Mouse (Mus musculus) intestine, postnatal 0 days (tissue): ENCODE data around the gene Gtf2h1. TPM values are rescaled to one million over a fixed set of nuclear protein-coding genes. Genes with fewer than 3 reads are reported as not detected.

ENCODE experiments used
- ATAC-seq: fragments of 200-750 bp; cut with Nextera tagmentation; 2 replicates; pipeline ENCODE4 v1.8.0; 2017; ENCODE audit warnings: mild to moderate bottlenecking, moderate TSS enrichment, moderate library complexity
- H3K27ac ChIP-seq: fragments of 300-500 bp; sonication (generic); 2 replicates; pipeline ENCODE4 v1.5.1; 2014; ENCODE audit warnings: mild to moderate bottlenecking, low read depth, low read length, moderate library complexity
- H3K27me3 ChIP-seq: fragments of 300-500 bp; sonication (generic); replicated peaks from 2 replicates; pipeline ENCODE4 v1.6.1; 2014; ENCODE audit warnings: low read length, mixed read lengths; ENCODE audit not compliant: control insufficient read depth, insufficient read depth
- H3K36me3 ChIP-seq: fragments of 300-500 bp; sonication (generic); 2 replicates; pipeline ENCODE4 v1.6.1; 2014; ENCODE audit warnings: mild to moderate bottlenecking, moderate library complexity; ENCODE audit not compliant: control insufficient read depth, insufficient read depth
- H3K4me1 ChIP-seq: fragments of 300-500 bp; sonication (generic); replicated peaks from 2 replicates; pipeline ENCODE4 v1.6.1; 2014; ENCODE audit warnings: antibody characterized with exemption, low read length, mixed read lengths; ENCODE audit not compliant: control insufficient read depth, insufficient read depth
- H3K4me2 ChIP-seq: fragments of 300-500 bp; sonication (generic); replicated peaks from 2 replicates; pipeline ENCODE4 v1.6.1; 2014; ENCODE audit warnings: low read depth, mild to moderate bottlenecking, moderate library complexity
- H3K4me3 ChIP-seq: fragments of 300-500 bp; sonication (generic); 2 replicates; pipeline ENCODE4 v1.5.1; 2014; ENCODE audit warnings: low read depth, low read length
- H3K9ac ChIP-seq: fragments of 300-500 bp; sonication (generic); 2 replicates; pipeline ENCODE4 v1.6.1; 2014; ENCODE audit warnings: mild to moderate bottlenecking, low read depth, low read length
- H3K9me3 ChIP-seq: fragments of 300-500 bp; sonication (generic); 2 replicates; pipeline ENCODE4 v1.6.1; 2016; ENCODE audit warnings: mixed run types; ENCODE audit not compliant: control insufficient read depth
- CTCF ChIP-seq: sonication (generic); IDR thresholded peaks from 2 replicates; pipeline ENCODE4 v1.5.1; 2016; ENCODE audit warnings: low read depth, mild to moderate bottlenecking, control low read depth, antibody characterized with exemption, moderate library complexity
- WGBS: fragments of 180-500 bp; shearing (Covaris S2); extraction: QIAGEN DNeasy Blood & Tissue Kit; methylation state at CpG from one replicate; pipeline ENCODE4 v1.1.7; 2014; 5-methylcytosine and 5-hydroxymethylcytosine counted together
- polyA plus RNA-seq: library from polyadenylated mRNA; unstranded; fragments of >200 nt; fragmentation: Nextera tagmentation; extraction: Ambion mirVana; gene quantifications from 2 replicates; pipeline ENCODE4 v1.2.1, GENCODE M21; 2015

Gtf2h1 gene
- polyA plus RNA-seq, 1 experiment from 2014 or later, result 51.3 TPM

- H3K9ac ChIP-seq, result no peak overlapping the region; the same call in 1 of the 2 replicates
- 38% methylated on average over 5 of the region's 5 CpGs for WGBS
- H3K4me2 ChIP-seq, result no peak overlapping the region
- H3K36me3 ChIP-seq, result no peaks in the 10 kb centered on the region
- peak; percentile 63 for ATAC-seq
- 0 out of 2 replicates have a peak, but pooled peaks have one; percentile 0 for TF ChIP-seq CTCF
- H3K27ac ChIP-seq, result peak overlapping the region; percentile 91
- H3K27me3 ChIP-seq, result no peaks in the 10 kb centered on the region
- H3K4me1 ChIP-seq, result peaks cover 16% of the 10 kb centered on the region
- no peaks in the 10 kb centered on the region for H3K9me3 ChIP-seq
- H3K4me3 ChIP-seq, result no peak overlapping the region
Observed at GRCm38 (mm10) chr7:46839861-46840260, 44.0 kb downstream of the Gtf2h1 start.

DNA sequence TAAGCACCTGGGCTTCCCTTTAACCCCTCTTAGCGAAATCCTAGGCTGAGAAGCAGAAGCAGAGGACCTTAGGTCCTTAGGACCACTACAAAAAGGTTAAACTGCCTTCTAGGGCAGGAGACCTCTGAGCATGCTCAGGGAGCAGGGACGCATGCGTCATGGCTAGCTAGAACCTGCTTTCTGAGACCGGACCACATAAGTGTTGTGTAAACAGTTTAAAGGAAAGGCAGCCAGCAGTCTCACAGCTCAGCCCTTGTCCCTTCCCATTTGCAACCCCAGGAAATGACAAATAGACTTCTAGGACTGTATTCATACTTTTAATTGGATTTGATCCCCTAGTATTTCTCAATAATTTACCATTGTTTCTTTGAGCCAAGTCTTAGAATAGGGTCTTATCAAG, 44.4 kb downstream of the Gtf2h1 start:
- H3K4me1 ChIP-seq, result peaks cover 20% of the 10 kb centered on the region
- no peak overlapping the region for H3K4me3 ChIP-seq
- peak overlapping the region; percentile 91 for H3K27ac ChIP-seq
- TF ChIP-seq CTCF, result no peak
- 35% methylated on average over 4 of the region's 4 CpGs for WGBS
- H3K36me3 ChIP-seq, result no peaks in the 10 kb centered on the region
- no peaks in the 10 kb centered on the region for H3K9me3 ChIP-seq
- no peak overlapping the region for H3K9ac ChIP-seq
- H3K27me3 ChIP-seq, result no peaks in the 10 kb centered on the region
- no peak overlapping the region for H3K4me2 ChIP-seq
- no peak for ATAC-seq

DNA sequence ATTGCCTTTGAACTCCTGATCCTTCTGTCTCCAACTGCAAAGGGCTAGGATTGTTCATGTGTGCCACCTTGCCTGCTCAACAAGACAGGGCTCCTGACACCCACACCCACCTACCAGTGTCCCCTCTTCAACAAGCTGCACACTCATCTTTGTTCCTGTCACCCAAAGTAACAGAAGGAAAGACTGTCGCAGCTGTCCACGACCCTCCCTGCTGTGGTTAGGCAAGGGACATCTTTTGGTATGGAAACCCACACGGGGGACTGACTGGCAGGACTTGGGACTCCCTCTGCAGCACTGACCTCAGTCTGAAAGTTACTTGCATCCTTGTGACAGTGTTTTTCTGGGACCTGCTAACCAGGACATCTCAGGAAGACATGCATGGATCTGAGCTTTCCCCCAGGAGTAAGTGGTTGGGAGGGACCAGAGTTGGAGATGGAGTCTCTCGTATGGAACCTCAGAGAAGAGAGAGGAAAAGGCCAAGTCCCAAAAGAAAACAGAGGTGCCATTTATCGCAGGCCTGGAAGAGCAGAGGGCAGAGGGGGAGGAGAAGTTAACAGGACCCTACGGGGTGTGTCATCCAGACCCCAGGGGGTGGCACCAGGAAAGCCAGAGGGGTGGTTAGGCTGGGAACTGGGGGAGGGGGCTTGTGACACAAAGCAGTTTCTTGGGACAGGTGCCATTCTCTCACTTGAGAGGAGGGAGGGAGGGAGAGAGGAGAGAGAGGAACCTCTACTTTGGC, 45.1 kb downstream of the Gtf2h1 start, which contains the start of gene Ldha:
Gene Ldha, plus strand, starts transcription at position 689 of the 739 bp plus-strand sequence.
- WGBS, result 52% methylated on average over 6 of the region's 6 CpGs
- H3K4me3 ChIP-seq, result no peak within 1 kb of the TSS
- H3K9ac ChIP-seq, result no peak within 1 kb of the TSS
- no peak for TF ChIP-seq CTCF
- H3K9me3 ChIP-seq, result no peaks in the 10 kb centered on the region
- no peaks in the 10 kb centered on the region for H3K27me3 ChIP-seq
- H3K4me2 ChIP-seq, result no peak within 1 kb of the TSS
- H3K27ac ChIP-seq, result peak within 1 kb of the TSS; percentile 91
- no peak for ATAC-seq
- H3K4me1 ChIP-seq, result peaks cover 21% of the 10 kb centered on the region
- no peaks in the 10 kb centered on the region for H3K36me3 ChIP-seq

DNA sequence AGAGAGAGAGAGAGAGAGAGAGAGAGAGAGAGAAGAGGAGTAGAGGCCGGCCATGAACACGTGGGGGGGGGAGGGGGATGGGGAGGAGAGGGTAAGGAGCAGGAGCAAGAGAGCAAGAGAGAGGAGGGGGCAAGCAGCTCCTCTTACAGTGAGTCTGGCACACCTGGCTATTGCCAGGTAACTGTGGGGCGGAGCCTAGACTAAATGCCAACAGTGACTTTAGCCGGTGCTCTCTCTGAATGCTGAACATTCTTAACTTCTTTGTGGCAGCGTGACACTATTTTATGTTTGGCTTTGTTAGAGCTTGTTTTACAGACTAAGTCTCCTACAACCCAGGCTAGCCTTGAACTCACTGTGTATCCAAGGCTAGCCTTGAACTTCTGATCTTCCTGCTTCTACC, 46.4 kb downstream of the Gtf2h1 start:
- 37% methylated on average over 5 of the region's 5 CpGs for WGBS
- Histone ChIP-seq H3K4me3 (no peak overlapping the region), H3K4me2 (no peak overlapping the region), H3K27ac (no peak overlapping the region), H3K9ac (no peak overlapping the region), H3K27me3 (no peaks in the 10 kb centered on the region), H3K9me3 (no peaks in the 10 kb centered on the region), H3K4me1 (peaks cover 25% of the 10 kb centered on the region), H3K36me3 (no peaks in the 10 kb centered on the region)
- ATAC-seq, result no peak
- no peak for TF ChIP-seq CTCF

- 84% methylated on average over 4 of the region's 4 CpGs for WGBS
- TF ChIP-seq CTCF, result no peak
- Histone ChIP-seq H3K9ac (no peak overlapping the region), H3K4me3 (no peak overlapping the region), H3K4me2 (no peak overlapping the region), H3K27ac (no peak overlapping the region), H3K36me3 (peaks cover 6% of the 10 kb centered on the region; the same call in 1 of the 2 replicates), H3K9me3 (no peaks in the 10 kb centered on the region), H3K4me1 (peaks cover 25% of the 10 kb centered on the region), H3K27me3 (no peaks in the 10 kb centered on the region)
- ATAC-seq, result no peak
Observed at GRCm38 (mm10) chr7:46843576-46843975, 47.7 kb downstream of the Gtf2h1 start.

DNA sequence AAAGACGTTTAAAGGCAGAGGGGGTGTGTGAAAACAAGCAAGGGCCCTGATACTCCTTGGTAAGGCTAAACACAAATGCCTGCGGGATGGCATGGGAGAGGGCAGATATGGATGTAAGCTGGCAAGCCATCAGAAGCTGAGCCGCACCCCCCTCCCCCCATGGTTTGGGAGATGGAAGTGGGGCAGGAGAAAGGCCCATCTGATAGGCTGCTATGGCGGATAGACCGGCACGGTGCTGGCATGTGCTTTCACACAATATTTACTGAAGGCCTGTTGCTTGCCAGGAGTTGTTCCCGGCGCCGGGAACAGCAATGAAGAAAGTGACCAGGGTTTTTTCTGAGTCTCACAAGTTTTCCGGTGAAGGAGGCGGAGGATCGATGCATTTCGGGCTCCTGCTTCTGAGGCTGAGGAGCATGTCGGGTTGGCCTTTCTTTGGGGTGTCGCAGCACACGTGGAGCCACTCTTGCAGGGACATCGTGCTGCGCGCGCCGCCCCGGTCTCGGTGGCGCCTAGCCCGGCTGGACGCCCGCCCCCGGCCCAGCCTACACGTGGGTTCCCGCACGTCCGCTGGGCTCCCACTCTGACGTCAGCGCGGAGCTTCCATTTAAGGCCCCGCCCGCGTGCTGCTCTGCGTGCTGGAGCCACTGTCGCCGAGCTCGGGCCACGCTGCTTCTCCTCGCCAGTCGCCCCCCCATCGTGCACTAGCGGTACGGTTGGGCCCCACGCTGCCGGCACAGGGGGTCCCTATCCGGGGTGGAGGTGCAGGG, 49.5 kb downstream of the Gtf2h1 start:
- Histone ChIP-seq H3K36me3 (peaks cover 24% of the 10 kb centered on the region), H3K27ac (peak overlapping the region; percentile 88), H3K4me2 (peak overlapping the region; percentile 88), H3K27me3 (no peaks in the 10 kb centered on the region), H3K9ac (peak overlapping the region; percentile 75), H3K4me3 (peak overlapping the region; percentile 69), H3K4me1 (peaks cover 16% of the 10 kb centered on the region), H3K9me3 (no peaks in the 10 kb centered on the region)
- ATAC-seq, result peak; percentile 73
- no peak for TF ChIP-seq CTCF
- WGBS, result under 1% methylated on average over 51 of the region's 51 CpGs
